Mouse (Mus musculus): ENCODE results near the gene Lamc2.

Gene Lamc2

DNA sequence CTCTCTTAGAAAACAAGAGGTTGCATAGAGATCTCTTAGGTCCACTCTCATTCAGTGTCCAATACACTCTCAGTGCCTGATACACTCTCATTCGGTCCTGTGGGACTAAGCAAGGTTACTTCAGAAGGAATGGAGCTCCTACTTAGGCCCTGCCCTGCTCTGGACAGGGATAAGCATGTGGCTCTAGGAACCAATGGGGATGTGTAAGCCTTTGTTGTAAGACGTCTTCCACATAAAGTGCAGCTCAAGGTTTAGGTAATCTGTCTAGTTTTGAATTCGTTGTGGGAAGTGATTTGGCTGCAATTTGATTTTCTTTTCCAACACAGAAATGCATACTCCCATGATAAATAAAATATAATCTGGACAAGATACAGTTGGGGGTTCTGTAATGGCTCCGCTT is 6.1 kb downstream of the Lamc2 start:
- DNase-seq (ENCODE audit: low spot score): no peak

DNA sequence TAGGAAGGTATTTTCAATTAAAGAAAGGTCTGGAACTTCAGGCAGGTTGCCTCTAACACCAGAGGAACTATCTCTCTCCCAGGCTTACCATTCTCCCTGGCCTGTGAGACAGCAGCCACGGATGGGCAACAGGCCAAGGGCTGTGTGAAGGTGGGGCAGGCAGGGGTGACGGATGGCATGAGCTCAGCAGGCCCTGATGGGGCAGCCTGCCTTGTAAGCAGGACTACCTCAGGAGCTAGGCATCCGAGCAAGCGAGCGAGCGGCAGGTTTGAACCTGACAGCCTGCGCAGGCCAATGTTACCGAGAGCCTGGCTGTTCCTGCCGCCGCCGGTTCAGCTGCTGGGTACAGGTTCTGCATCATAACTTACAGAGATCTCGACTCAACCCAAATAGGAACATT is 11.4 kb downstream of the Lamc2 start:
- no peak for DNase-seq (ENCODE audit: low spot score)

DNA sequence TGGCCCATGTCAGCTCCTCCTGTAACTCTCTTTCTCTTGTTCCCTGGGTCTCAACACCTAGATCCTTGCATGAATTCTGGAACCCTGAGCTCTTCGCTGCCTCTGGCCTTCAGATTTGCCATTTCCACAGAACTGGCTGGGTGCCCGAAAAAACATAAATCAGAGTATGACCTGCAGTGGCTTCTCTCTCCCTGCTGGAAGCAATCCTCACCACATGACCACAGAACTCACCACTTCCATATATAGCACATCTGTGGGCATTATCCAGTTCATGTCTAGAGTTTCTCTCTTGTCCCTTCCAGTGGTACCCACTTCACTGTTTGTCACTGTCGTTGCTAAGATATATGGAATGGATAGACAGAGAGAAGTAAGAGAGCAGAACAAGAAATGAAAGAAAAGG is 13.0 kb downstream of the Lamc2 start:
- DNase-seq (ENCODE audit: low spot score): no peak

DNA sequence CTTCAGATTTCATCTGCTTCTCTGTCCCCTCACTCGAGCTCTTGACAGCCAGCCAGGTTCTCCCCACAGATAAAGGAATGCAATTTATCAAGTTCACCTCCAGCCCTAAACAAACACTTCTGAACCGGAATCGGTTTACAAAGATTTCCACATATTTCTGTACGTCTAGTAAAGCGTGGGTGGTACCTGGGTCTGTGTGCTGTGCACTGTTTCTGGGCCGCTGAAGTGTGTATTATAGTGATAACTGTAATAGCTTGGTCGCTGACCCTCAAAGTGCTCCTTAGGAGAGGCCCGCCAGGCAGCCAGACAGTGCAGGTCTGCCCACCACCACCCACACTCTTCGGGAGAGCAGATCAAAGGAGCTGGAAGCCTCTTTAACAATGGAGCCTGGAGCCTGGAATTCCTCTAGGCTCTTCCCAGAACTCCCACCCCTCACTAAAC is 13.9 kb downstream of the Lamc2 start:
- DNase-seq (ENCODE audit: low spot score): no peak

DNA sequence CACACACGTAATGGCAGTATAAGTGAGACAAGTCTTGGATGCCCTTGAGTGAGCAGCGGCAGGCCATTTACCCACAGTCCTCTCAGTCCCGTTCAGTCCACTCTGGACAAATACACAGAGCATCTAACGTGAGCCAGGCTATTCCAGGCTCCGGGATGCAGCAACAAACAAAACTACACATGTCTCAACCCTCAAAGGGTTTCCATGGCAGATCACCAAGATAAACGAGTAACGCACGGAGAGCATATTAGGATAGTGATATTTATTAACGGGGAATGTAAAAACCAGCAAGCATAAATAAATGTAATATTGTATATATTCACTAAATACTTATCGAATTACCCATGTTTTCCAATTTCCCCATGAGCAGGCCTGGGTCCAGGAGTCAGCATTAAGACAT is 15.2 kb downstream of the Lamc2 start:
- no peak for DNase-seq (ENCODE audit: low spot score)

DNA sequence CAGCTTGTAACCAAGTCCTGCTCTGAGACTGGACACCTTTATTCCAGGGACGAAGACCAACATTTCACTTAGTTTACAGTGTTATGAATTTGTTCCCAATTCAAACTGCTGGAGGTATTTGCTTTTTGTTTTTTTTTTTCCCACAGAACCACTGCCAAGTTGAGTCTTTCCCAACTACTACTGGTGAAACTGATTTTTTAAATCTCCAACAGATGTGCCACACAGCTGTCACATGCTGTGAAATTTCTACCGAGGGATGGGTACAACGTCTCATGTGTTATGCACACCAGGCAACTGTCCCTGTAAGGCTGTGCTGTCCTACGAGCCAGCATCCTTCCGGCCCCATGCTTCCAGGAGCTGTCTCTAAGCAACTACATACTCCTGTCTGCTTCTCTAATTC is 18.0 kb downstream of the Lamc2 start:
- no peak for DNase-seq (ENCODE audit: low spot score)

DNA sequence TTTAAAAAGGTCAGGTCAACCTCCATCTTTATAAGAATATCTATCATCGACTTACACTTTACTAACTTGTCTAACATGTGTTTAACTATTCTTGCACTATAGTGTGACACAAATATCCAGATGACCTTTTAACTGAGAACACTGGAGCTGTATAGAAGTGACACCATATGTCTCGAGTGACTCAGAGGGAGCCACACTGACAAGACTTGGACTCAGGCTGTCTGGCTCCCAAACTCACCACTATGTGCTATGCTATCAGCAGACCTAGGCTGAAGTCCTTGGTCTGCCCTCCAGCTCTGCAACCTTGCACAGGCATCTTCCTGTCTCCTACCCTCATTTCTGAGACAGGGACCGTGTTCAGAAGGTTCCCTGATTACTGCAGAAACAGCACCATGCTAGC is 22.4 kb downstream of the Lamc2 start:
- no peak for DNase-seq (ENCODE audit: low spot score)

DNA sequence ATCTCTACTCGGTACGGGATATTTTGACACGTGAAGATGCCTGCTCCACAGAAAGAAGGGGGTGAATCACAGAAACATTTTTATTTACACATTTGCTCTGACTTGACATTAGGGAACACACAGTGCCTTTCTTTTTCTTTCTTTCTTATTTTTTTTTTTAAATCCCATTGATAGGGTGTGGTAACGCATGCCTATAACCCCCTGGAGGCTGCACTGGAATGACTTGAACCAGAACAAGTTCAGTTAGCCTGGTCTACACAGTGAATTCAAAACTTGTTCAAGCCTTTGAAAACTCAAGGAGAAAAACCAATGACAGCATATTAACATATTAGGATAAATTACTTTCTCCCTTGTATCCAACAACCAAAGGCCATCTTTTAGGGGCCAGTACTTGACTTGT is 27.1 kb downstream of the Lamc2 start:
- DNase-seq (ENCODE audit: low spot score): no peak

DNA sequence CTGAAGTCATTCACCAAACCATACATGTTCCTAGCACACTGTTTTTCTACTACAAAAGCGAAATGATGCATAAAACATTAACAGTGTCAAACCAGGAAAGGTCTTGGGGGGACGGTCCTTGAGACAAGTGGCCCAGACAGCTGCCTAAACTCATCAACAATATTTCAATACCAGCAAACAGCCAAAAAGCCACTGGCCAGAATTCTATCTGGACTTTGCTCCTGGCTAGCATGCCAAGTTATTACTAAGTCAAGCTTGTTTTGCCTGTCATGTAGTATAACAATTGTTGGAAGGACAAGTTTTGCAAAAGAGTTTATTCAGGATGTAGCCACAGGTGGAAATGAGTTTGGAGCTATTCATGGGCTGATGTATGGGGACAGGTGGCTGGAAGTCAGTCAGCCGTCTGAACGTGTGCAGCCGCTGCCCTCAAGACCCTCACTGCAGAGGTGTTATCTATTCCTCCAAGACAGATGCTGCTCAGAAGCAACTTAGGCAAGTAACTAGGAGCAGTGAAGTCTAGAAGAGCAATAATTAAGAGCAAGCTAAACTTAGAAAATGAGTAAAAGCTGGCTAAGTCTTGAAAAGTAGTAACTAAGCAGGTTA is 29.1 kb downstream of the Lamc2 start:
- DNase-seq (ENCODE audit: low spot score): no peak

DNA sequence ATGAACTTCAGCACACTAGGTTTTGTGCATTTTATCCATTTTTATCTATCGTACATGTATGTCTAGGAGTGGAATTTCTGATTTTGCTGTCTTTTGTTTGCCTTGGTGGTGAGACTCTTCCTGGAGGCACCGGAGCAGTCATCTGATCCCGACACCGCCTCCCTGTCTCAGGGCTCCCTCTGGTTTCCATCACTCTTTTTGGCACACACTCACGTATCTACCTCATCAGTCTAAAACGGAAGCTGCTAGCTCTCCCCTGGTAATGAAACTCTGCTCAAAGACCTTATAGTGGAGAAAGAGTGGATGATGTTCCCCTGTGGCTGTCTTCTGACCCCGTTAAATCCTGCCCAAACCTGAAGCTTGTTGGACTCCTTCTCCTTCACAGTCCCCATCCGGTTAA is 30.9 kb downstream of the Lamc2 start:
- DNase-seq (ENCODE audit: low spot score): no peak

DNA sequence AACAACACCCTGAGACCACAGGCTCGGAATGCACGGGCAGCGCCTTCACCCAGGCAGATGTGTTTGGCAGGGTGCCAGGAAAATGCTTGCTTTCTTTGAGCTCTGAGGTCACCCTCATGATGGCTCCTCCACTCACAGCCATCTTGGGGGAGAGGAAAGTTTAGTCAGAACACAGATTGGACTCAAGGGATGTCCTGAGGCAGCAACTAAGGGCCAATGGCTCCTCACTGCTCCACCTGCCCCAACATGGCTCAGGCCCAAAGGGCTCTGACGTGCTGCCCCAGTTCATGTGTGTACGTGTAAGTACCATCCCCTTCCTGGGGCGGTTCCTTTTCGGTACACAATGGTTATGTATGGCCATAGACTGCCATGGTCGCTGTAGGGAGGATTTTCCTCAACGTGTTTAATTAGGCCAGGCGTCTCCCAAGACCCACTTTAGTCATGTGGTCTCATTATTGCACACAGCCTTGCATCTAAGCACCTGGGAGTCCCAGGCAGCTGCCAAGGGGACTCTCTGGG is 32.6 kb downstream of the Lamc2 start:
- no peak for DNase-seq (ENCODE audit: low spot score)

DNA sequence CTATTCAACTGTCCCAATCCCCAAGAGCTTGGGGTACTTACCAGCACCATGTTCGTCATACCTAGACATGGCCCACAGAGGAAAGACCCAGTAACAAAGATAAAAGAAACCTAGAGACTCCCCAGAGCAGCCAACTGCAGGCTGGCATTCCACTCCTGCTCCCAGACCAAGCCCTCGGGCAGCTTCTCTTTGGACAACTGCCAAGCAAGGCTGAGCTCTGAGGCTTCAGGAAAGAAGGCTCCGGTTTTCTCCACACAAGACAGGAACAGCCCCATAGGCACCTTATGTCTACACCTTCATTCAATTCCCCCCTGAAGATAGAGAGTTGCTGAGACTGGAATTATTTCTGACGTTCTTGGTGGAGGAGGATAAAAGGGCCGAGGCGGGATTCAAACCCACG is 33.7 kb downstream of the Lamc2 start:
- no peak for DNase-seq (ENCODE audit: low spot score)

DNA sequence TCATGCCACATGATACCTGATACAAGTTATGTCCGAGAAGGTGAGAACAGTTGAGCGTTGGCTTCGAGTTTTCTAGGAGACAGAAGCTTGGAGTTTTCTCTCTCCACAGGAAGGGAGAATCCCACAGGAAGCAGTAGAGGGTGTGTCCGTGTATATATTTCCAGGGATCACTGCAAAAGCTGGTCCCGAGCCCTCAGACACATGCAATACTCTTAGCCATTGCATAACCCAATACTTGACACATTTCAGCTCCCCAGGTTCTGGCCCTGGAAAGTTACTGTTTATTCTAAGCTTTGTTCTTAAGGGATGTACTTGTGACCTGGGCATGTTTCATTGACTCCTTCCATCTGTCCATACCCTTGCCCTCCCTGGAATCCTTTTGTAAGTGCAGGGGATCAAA is 40.5 kb downstream of the Lamc2 start:
- no peak for DNase-seq (ENCODE audit: low spot score)

DNA sequence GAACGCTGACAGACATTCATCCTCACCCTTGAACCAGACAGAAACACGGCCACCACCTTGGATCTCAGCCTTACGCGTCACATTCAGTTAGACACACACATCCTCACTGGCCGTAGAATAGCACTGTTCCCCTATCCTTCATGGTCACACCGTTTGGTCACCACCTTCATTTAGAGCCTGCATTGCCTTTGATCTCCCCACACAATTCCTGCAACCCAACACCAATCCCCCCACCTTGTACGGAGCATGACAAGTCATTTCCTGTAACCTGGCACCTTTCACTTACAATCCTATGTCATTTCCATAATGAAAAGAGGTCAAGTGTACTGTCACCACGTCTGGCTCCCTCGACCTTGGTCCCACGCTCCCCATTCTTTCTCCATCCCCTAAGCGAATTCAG is 42.2 kb downstream of the Lamc2 start:
- DNase-seq (ENCODE audit: low spot score): no peak

DNA sequence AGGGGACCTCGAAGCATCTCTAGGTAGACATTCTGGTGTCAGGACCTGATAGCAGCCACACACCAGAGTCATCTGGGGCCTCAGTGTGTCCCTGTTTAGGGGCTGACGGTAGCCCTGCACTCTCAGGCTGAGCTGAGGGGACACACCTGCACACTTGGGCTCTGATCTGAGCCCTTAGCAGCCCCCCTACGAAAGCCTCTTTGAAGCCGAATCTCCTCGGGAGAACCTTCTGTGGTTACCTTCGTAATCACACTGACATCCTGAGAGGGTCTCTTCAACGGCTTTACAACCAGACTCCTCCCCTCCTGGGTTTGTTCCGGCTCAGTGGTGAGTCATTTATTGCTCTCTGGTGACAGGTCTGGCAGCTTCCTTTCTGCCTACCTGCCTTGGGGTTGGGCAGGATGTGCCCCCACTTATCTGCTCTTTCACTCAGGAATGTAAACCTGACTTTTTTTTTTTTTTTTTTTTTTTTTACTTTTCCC is 45.5 kb downstream of the Lamc2 start:
- no peak for DNase-seq (ENCODE audit: low spot score)

DNA sequence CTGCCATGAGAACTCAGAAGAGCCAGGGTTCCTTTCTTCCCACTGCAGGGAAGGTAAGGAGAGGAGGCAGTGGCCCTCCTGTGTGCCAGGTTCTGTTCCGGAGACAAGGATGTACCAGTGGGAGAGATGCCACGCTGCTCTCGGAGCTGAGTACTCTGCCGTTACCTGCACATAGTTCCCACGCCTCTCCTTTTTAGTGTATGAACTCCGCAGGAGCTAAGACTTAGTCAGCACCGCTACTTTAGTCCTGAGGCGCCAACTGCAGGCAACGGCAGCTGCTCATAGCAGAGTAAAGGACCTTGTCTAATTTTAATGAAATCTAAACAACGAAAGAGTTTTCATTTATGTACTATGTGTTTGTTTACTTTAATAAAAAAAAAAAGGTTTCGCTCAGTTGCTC is 46.0 kb downstream of the Lamc2 start:
- no peak for DNase-seq (ENCODE audit: low spot score)

DNA sequence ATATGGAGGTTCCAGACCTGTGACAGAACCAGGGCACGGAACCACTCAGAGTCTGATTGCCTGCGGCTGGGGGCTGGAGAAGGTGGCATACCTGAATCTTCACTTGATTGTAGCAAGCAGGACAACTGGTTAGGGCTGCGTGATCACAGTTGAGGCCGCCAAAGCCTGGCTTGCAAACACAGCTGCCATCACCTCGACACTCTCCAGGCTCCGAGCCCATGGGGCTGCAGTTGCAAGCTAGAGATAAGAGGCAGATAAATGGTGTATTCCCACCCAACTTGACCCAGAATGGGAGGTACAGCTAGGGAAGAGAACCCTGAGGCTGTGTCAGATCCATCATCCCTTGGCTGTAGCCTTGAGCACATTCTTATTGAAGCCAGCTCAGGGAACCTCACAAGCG is 46.6 kb downstream of the Lamc2 start:
- no peak for DNase-seq (ENCODE audit: low spot score)

DNA sequence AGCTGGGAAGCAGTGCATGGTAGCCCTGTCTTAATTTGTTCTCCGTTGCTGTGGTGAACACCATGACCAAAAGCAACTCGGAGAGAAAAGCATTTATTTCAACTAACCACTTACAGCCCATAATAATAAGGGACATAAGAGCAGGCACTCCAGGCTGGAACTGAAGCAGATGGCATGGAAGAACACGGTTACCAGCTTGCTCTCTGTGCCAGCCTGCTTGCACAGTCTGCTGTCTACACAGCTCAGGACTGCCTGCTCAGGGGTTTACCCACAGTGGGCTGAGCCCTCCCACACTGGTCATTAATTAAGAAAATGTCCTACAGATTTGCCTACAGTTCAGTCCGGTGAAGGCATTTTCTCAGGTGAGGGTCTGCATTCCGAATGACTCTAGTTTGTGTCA is 47.8 kb downstream of the Lamc2 start:
- DNase-seq (ENCODE audit: low spot score): no peak

DNA sequence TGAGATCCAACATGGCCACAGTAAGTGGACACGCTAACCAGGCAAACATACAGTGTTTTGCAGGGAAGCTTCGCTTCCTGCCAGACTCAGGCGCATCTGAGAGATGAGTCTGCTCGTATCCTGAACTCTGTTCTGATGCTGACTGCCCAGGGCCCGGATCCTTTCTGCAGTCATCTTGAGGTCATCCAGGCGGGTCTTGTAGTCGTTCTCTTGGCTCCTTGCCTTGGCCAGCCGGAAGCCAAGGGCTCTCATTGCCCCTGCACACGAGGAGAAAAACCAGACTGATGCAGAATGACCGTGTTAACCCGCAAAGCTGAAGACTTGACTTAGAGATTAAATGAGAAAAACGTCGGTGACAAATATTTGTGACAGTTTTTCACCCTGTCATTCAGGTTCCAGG is 49.6 kb downstream of the Lamc2 start:
- DNase-seq (ENCODE audit: low spot score): no peak

DNA sequence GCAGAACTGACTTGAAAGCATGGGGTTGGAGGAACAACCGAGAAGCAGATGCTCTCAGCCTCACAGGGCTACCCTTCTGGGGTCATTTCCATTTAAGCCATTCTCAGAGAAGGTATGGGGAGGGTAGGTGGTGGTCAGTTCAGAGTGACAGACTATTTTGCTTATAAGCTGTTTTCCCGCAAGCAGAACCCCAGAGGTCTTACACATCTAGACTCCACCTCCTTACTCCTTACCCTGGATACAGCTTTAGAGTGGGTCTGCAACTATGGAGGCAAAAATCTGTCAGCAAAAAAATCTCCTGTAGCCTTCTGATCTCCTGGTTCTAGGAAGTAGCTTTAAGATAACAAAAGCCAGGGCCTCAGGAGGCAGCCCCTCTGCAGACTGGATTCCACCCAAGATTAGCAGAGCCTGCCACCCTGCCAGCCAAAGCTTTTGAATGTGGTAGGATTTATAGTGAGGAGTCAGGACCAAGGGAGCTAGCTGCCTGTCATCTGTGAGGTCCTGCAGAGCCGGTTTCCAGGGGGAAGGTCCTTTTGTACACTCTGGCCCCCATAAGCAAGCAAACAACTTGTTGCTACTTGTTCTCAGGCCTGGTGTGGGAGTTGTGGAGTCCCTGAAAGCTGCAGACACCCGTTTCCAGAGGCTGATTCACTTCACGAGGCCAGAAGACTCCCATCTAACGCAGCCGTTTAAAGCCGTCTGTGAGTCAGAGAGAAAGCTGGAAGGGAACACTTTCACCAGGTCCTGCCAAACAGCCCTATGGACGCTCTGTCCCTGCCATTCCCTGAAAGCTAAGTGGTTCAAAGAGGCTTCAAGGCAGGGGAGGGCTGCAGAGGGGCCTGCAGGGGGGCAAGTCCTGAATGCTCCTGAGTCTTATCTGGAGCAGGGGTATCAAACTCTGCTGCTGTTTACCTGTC is 52.1 kb downstream of the Lamc2 start:
- no peak for DNase-seq (ENCODE audit: low spot score)

DNA sequence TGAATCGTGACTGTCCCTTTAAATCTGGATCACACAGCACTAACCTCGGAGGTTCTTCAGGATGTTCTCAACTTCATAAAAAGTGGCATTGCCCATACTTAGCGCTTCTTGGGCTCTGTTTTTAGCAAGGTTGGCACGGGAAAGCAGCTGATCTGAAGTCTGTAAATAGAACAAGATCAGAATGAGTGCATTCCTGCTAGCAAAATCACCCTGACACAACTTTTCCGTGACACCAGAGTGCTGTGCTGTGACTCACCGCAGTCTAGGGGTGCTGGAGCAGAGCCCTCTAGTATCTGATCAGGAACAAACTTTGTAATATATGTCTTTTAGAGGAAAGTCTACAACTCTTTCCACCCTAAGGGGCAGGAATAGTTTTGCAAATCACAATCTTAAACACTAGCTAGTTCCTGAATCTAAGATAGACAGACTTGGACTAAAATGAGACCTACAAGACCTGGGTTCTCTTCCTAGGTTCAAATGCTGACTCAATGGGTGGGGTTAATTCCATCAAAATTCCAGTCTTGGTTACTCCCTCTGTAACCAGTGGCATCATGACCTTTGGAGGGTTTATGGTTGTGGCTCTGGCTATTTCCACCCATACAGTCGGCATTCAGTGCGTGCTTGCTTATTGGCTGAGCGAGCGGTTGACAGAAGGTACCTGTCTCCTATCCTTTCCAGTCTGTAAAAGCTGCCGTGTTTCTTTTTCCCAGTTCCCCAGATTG is 56.1 kb downstream of the Lamc2 start:
- DNase-seq (ENCODE audit: low spot score): no peak

DNA sequence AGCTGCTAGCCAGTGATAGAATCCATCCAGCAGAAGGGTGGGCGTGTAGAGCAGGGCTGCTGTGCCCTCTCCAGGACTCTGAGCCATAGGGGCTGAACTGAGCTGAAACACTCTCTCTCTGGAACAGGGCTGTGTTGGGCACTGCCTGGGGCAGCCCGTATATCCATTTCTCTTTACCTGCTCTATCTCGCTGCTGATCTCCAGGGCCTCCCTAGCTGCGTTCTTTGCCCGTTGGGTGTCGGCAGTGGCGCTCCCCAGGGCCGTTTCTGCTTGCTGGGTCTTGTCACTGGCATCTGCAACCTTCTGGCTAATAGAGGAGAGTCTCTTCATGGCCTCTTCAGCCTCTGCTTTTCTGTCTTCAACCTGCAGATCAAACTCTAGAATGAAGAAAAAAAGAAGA is 57.5 kb downstream of the Lamc2 start:
- DNase-seq (ENCODE audit: low spot score): no peak

DNA sequence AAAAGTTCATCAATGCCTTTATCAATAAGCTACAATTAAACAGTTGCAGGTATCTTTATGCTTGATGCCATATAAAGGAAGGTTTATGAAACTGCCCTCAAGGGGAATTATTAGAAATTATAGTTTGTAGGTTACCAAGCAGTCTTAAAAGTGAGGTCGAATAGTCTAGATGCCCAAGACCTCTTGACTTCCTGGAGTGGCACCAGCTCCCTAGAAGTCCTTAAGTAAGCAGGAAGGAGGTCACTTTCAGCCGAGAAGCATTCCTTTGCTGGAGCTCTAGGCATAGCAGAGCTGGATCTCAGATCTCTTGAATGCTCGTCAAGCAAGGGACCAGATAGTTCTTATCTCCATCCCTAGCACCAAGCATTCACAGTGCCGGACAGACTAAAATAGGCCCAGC is 58.6 kb downstream of the Lamc2 start:
- DNase-seq (ENCODE audit: low spot score): no peak
